In genomic region chr9:26493740-26494139, GRCm38 (mm10) we compare ENCODE assay signal across 17 mouse cellular contexts.
"Had no signal": no experiment of that assay in that cellular context is flagged by ENCODE, and none has a peak within 500 bp of the region (broad histone marks: within the 10 kb centered on the region; RNA-seq: fewer than 3 reads in every experiment).

No protein-coding gene starts in this region.

- H3K27ac ChIP-seq: lung, embryonic 15.5 days; macrophage; midbrain, embryonic 13.5 days; midbrain, embryonic 15.5 days; neural tube, embryonic 12.5 days; stomach, embryonic 15.5 days; stomach, postnatal 0 days had no signal

- H3K9me3 ChIP-seq: lung, embryonic 15.5 days; megakaryocyte, embryonic 14.5 days; midbrain, embryonic 13.5 days; midbrain, embryonic 15.5 days; neural tube, embryonic 12.5 days; stomach, embryonic 15.5 days had no signal

- H3K9ac ChIP-seq: lung, embryonic 15.5 days; midbrain, embryonic 13.5 days; midbrain, embryonic 15.5 days; neural tube, embryonic 12.5 days; stomach, embryonic 15.5 days had no signal

- DNase-seq: lung, adult 2 months; lung, postnatal 14 days; lung, postnatal 36 days; right cerebral cortex, postnatal 14 days; thymus, adult 18-20 months; thymus, postnatal 14 days; thymus, postnatal 36 days had no signal

- H3K27me3 ChIP-seq: lung, embryonic 15.5 days; megakaryocyte, embryonic 14.5 days; midbrain, embryonic 13.5 days; midbrain, embryonic 15.5 days; neural tube, embryonic 12.5 days; stomach, embryonic 15.5 days had no signal

- H3K4me1 ChIP-seq: lung, embryonic 15.5 days; megakaryocyte, embryonic 14.5 days; midbrain, embryonic 13.5 days; midbrain, embryonic 15.5 days; neural tube, embryonic 12.5 days; stomach, embryonic 15.5 days had no signal

- H3K4me3 ChIP-seq: lung, embryonic 15.5 days; megakaryocyte, embryonic 14.5 days; midbrain, embryonic 13.5 days; midbrain, embryonic 15.5 days; neural tube, embryonic 12.5 days; stomach, embryonic 15.5 days had no signal

- H3K36me3 ChIP-seq: lung, embryonic 15.5 days; midbrain, embryonic 13.5 days; midbrain, embryonic 15.5 days; neural tube, embryonic 12.5 days; stomach, embryonic 15.5 days had no signal

- ATAC-seq: lung, postnatal 0 days; midbrain, embryonic 13.5 days; midbrain, embryonic 15.5 days had no signal

- H3K4me2 ChIP-seq: lung, embryonic 15.5 days; midbrain, embryonic 11.5 days; midbrain, embryonic 13.5 days; midbrain, embryonic 15.5 days; neural tube, embryonic 12.5 days; stomach, embryonic 15.5 days had no signal
